Mouse (Mus musculus) embryonic facial prominence, embryonic 13.5 days (tissue): ENCODE results near the gene Wdr73. TPM values are rescaled to one million over a fixed set of nuclear protein-coding genes. Genes with fewer than 3 reads are reported as not detected.

Experiments
- ATAC-seq: fragments of 200-750 bp; cut with Nextera tagmentation; 2 replicates; pipeline ENCODE4 v1.8.0; 2017; ENCODE audit warnings: low read depth; ENCODE audit not compliant: insufficient number of reproducible peaks, insufficient read depth, low FRiP score, low TSS enrichment
- H3K27ac ChIP-seq: fragments of 300-500 bp; sonication (generic); 2 replicates; pipeline ENCODE4 v1.5.1; 2015; ENCODE audit warnings: moderate library complexity, mild to moderate bottlenecking, inconsistent platforms
- H3K27me3 ChIP-seq: fragments of 300-500 bp; sonication (generic); 2 replicates; pipeline ENCODE4 v1.6.1; 2015; ENCODE audit warnings: mild to moderate bottlenecking, inconsistent platforms
- H3K36me3 ChIP-seq: fragments of 300-500 bp; sonication (generic); 2 replicates; pipeline ENCODE4 v1.6.1; 2015; ENCODE audit warnings: mild to moderate bottlenecking, inconsistent platforms
- H3K4me1 ChIP-seq: fragments of 300-500 bp; sonication (generic); 2 replicates; pipeline ENCODE4 v1.6.1; 2015; ENCODE audit warnings: inconsistent platforms
- H3K4me2 ChIP-seq: fragments of 300-500 bp; sonication (generic); 2 replicates; pipeline ENCODE4 v1.6.1; 2015; ENCODE audit warnings: moderate library complexity, mild to moderate bottlenecking, inconsistent platforms
- H3K4me3 ChIP-seq: fragments of 300-500 bp; sonication (generic); 2 replicates; pipeline ENCODE4 v1.5.1; 2015; ENCODE audit warnings: mild to moderate bottlenecking, inconsistent platforms
- H3K9ac ChIP-seq: fragments of 300-500 bp; sonication (generic); 2 replicates; pipeline ENCODE4 v1.6.1; 2015; ENCODE audit warnings: mild to moderate bottlenecking, inconsistent platforms
- H3K9me3 ChIP-seq: fragments of 300-500 bp; sonication (generic); 2 replicates; pipeline ENCODE4 v1.6.1; 2016; ENCODE audit warnings: inconsistent platforms
- WGBS: fragments of 180-500 bp; shearing (Covaris S2); methylation state at CpG from one replicate; pipeline ENCODE4 v1.1.7; 2015; ENCODE audit warnings: mixed read lengths; 5-methylcytosine and 5-hydroxymethylcytosine counted together
- polyA plus RNA-seq: library from polyadenylated mRNA; unstranded; fragments of >200 nt; fragmentation: Nextera tagmentation; extraction: Ambion mirVana; gene quantifications from 2 replicates; pipeline ENCODE4 v1.2.1, GENCODE M21; 2015

Gene Wdr73
- polyA plus RNA-seq, 1 experiment from 2014 or later, result 33.0 TPM

DNA sequence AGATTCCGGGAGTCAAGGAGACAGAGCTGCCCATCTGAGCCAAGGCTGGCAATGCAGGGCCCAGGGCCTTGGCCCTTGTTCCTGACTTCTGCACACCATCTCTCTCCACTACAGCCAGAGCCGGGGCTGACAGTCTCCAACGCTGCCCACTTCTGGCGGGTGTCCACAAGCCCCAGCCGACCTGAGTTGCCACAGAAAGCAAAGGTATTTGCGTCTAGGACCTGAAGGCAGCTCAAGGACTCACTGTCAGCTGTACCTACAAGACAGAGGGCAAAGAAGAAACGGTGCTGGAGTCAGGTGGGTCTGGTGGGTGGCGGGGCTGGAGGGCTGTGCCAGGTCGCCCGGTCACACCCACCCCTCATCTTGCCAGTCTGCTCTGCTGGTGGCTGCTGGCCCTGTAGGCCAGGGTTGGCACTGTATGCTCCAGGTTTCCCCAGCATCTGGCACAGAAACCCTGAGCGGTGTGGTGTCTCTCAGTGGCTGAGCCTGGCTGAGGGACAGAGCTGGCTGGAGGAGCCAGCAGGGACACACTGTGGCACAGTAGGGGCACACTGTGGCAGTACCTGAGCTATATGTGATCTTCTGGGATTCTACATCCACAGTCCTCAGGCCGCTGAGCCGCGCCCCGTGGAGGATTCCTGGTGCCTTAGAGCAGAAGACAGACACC is 7.8 kb downstream of the Wdr73 start:
- H3K9me3 ChIP-seq, result no peaks in the 10 kb centered on the region
- 0 out of 2 replicates have a peak overlapping the region, but pooled peaks have one; percentile 27 for H3K9ac ChIP-seq
- ATAC-seq, result no peak
- WGBS, result 95% methylated on average over 15 of the region's 15 CpGs
- H3K4me1 ChIP-seq, result peaks cover 13% of the 10 kb centered on the region
- peaks cover 84% of the 10 kb centered on the region for H3K36me3 ChIP-seq
- no peak overlapping the region for H3K4me2 ChIP-seq
- no peak overlapping the region for H3K4me3 ChIP-seq
- no peak overlapping the region for H3K27ac ChIP-seq
- no peaks in the 10 kb centered on the region for H3K27me3 ChIP-seq

DNA sequence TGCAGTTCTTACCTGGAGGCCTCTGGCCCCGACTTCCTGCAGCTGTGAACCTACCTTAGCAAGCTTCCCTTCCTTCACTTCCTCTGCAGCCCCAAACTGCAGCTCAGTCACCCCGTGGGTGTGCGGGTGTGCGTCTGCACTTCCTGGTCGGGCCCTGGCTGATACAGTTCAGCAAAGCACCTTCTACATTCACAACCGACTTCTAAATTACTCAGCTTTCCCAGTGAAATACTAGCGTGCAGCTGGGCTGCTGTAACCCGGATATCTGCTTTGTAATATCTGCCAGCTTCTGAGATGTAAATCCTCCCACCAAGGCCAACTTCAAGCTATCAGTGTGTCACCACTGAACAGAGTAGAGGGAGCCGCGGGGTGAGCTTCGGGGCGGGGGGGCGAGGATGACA is 11.2 kb downstream of the Wdr73 start:
- no peak for ATAC-seq
- Histone ChIP-seq H3K9me3 (no peaks in the 10 kb centered on the region), H3K27me3 (no peaks in the 10 kb centered on the region), H3K4me3 (no peak overlapping the region), H3K36me3 (peaks cover 56% of the 10 kb centered on the region), H3K9ac (peak overlapping the region; percentile 55), H3K27ac (peak overlapping the region; percentile 86), H3K4me1 (peaks cover 13% of the 10 kb centered on the region), H3K4me2 (peak overlapping the region; percentile 16)
- WGBS, result 69% methylated on average over 13 of the region's 13 CpGs

DNA sequence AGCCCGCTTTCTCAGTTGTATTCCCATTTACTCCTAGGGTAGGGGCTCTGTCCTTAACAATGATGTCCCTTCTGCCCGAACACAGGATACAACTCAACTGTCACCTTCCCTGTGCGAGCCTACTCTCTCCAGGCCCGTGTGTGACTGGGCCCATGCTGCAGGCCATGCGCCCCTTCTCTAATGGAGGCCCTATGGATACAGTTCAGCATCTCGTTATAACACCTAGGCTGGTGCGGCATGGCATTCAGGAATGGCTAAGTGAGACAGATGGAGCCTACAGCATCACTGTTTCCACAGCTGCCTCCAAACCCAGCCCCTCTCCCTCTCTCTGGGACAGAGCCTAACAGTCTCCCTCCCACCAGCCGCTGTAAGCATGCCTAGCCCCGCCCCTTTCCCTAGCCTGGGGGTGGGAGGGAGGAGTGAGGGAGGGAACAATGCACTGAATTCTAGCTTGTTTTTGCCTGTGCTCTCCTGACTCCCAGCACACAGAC is 12.0 kb downstream of the Wdr73 start:
- peak overlapping the region; percentile 16 for H3K4me2 ChIP-seq
- WGBS, result 36% methylated on average over 9 of the region's 9 CpGs
- H3K9me3 ChIP-seq, result no peaks in the 10 kb centered on the region
- H3K27ac ChIP-seq, result peak overlapping the region; percentile 86
- H3K27me3 ChIP-seq, result no peaks in the 10 kb centered on the region
- peak overlapping the region; percentile 55; the same call in 1 of the 2 replicates for H3K9ac ChIP-seq
- peak; percentile 77 for ATAC-seq
- peaks cover 48% of the 10 kb centered on the region for H3K36me3 ChIP-seq
- H3K4me1 ChIP-seq, result peaks cover 13% of the 10 kb centered on the region
- H3K4me3 ChIP-seq, result no peak overlapping the region

DNA sequence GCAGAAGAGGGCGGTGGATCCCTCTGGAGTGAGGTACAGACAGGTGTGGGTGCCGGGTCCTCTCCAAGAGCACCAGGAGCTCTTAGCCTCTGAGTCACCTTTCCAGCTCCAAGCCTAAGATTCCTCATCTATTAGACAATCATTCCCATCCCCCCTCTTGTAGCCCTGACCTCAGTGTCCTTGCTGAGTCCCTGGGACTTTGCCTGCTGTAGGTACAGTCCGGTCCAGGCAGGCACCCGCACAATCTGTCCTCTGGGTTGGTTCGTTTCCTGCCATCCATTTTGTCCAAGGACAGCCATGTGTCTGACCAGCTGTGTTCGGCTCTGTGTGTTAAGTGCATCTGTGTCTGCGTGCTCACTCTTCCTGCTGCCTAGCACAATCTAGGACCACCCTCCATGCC is 12.5 kb downstream of the Wdr73 start:
- Histone ChIP-seq H3K4me2 (no peak overlapping the region), H3K36me3 (peaks cover 43% of the 10 kb centered on the region), H3K4me1 (peaks cover 13% of the 10 kb centered on the region), H3K9ac (no peak overlapping the region), H3K4me3 (no peak overlapping the region), H3K27ac (peak overlapping the region; percentile 86), H3K9me3 (no peaks in the 10 kb centered on the region), H3K27me3 (no peaks in the 10 kb centered on the region)
- ATAC-seq, result no peak
- WGBS, result 73% methylated on average over 7 of the region's 7 CpGs

DNA sequence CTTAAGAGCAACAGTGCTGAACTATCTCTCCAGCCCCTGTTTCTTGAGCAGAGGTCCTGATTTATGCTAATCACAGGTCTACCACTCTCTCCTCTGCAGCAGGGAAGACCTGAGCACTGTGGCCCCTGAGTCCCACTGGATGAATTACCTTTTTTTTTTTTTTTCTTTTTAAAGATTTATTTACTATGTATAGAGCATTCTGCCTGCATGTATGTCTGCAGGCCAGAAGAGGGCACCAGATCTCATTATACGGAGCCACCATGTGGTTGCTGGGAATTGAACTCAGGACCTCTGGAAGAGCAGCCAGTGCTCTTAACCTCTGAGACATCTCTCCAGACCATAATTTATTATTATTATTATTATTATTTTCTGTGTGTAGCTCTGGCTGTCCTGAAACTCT is 15.4 kb downstream of the Wdr73 start:
- no peak for ATAC-seq

DNA sequence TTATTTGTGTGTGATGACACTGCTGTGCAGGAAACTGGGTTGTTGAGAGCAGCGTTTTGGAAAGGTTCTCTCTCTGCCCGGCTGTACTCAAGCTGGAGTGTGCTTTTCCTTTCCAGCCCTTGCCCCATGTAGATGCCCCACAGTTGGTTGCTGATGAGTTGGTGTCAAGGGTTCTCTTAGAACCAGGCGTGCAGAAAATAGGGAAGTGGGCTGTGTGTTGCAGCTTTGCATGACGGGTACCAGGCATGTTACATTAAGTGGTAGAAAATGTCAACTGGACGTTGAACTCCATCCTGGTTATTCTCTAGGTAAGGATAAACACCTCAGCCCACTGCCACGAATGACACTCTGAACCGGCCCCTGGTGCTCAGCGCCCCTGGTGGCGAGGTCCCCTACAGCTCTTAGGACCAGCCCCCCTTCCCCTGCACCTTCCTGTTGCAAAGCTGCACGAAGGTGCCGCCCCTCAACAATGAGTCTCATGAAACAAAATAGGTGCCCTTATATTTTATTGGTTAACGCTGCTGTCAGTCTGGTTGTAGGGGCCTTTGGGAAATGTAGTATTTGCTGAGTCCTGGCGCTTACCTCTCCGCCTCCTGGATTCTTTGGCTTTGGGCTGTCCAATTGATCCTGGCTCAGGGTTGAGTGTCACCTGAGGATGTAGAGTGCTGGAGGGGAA is 18.1 kb downstream of the Wdr73 start:
- H3K36me3 ChIP-seq, result peaks cover 7% of the 10 kb centered on the region
- WGBS, result 21% methylated on average over 14 of the region's 14 CpGs
- H3K27me3 ChIP-seq, result no peaks in the 10 kb centered on the region
- H3K9ac ChIP-seq, result peak overlapping the region; percentile 55; the same call in 1 of the 2 replicates
- H3K4me2 ChIP-seq, result peak overlapping the region; percentile 57
- H3K4me1 ChIP-seq, result peaks cover 4% of the 10 kb centered on the region; the same call in 1 of the 2 replicates
- ATAC-seq, result peak; percentile 78
- H3K9me3 ChIP-seq, result no peaks in the 10 kb centered on the region
- peak overlapping the region; percentile 30 for H3K4me3 ChIP-seq
- no peak overlapping the region for H3K27ac ChIP-seq

More for the DNA sequence above, 15.4 kb downstream of the Wdr73 start:
- Histone ChIP-seq H3K4me1 (peaks cover 17% of the 10 kb centered on the region), H3K9ac (no peak overlapping the region), H3K27me3 (no peaks in the 10 kb centered on the region), H3K9me3 (no peaks in the 10 kb centered on the region), H3K4me2 (no peak overlapping the region), H3K36me3 (peaks cover 14% of the 10 kb centered on the region), H3K4me3 (no peak overlapping the region), H3K27ac (no peak overlapping the region)
- WGBS, result 11% methylated on average over 1 of the region's 1 CpGs

DNA sequence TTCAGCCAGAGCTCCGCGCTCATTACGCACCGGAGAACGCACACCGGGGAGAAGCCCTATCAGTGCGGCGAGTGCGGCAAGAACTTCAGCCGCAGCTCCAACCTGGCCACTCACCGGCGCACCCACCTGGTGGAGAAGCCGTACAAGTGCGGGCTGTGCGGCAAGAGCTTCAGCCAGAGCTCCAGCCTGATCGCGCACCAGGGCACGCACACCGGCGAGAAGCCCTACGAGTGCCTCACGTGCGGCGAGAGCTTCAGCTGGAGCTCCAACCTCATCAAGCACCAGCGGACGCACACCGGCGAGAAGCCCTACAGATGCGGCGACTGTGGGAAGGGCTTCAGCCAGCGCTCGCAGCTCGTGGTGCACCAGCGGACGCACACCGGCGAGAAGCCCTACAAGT is 25.3 kb downstream of the Wdr73 start:
- Histone ChIP-seq H3K9ac (no peak overlapping the region), H3K9me3 (no peaks in the 10 kb centered on the region), H3K4me3 (no peak overlapping the region), H3K36me3 (peaks cover 73% of the 10 kb centered on the region), H3K4me2 (no peak overlapping the region), H3K27me3 (no peaks in the 10 kb centered on the region), H3K4me1 (peaks cover 4% of the 10 kb centered on the region; the same call in 1 of the 2 replicates), H3K27ac (no peak overlapping the region)
- 39% methylated on average over 37 of the region's 37 CpGs for WGBS
- ATAC-seq, result no peak

DNA sequence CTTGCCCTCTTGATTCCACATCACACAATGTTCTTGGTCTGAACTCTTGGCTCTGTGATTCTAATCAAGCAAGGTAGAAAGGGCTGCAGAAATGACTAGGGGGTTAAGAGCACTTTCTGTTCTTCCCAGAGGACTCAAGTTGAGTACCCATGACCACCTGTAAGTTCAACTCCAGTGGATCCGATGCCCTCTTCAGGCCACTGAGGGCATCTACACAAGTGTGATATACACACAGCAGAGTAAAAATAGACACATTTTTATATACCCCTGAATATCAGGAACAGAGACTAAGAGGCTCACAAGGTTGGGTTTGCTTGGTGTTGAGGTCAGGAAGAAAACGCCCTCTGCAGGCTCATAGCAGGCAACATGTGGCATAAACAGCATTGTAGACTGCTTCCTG is 27.4 kb downstream of the Wdr73 start:
- Histone ChIP-seq H3K4me1 (peaks cover 4% of the 10 kb centered on the region; the same call in 1 of the 2 replicates), H3K4me2 (no peak overlapping the region), H3K9me3 (no peaks in the 10 kb centered on the region), H3K4me3 (no peak overlapping the region), H3K27ac (no peak overlapping the region), H3K9ac (no peak overlapping the region), H3K27me3 (no peaks in the 10 kb centered on the region), H3K36me3 (peaks cover 90% of the 10 kb centered on the region)
- no peak for ATAC-seq
- WGBS, result 96% methylated on average over 2 of the region's 2 CpGs

DNA sequence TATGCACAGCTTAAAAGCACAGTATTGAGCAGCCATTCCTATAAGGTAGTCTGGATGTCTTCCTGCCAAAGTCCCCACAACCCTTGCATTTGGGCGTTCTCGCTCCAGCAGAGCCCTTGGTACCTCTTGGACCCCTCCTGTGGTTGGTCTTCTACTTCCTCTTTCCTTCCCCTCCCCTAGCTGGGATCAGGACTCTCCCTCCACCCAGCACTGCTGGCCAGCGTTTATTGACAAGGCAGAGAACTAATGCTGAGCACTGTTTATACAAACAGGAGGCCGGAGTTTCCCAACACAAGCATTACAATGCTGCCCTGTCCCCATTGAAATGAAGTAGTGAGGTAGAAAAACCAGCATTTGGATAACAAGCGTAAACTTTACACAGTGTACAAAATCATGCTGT is 28.0 kb downstream of the Wdr73 start:
- Histone ChIP-seq H3K4me1 (peaks cover 4% of the 10 kb centered on the region; the same call in 1 of the 2 replicates), H3K27me3 (no peaks in the 10 kb centered on the region), H3K27ac (no peak overlapping the region), H3K4me2 (no peak overlapping the region), H3K36me3 (peaks cover 93% of the 10 kb centered on the region), H3K9me3 (no peaks in the 10 kb centered on the region), H3K4me3 (no peak overlapping the region), H3K9ac (no peak overlapping the region)
- no peak for ATAC-seq
- 92% methylated on average over 5 of the region's 5 CpGs for WGBS

DNA sequence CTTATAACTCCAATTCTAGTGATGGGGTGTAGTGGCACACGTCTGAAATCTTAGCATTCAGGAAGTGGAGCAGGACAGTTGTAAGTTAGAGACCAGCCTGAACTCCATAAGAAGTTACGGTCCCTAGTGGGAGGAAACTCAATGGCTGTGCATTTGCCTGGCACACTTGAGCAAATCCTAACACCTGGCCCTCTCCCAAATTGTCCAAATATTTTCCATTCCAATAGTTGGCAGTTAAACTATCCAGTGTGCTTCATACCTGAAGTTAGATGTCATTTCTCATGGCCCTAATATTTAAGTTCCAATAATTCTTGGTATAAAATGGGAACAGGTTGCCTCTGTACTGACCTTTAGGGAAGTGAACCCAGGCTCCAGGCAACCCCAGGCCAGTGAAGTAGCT is 32.4 kb downstream of the Wdr73 start:
- H3K27me3 ChIP-seq, result no peaks in the 10 kb centered on the region
- WGBS, result 95% methylated on average over 2 of the region's 2 CpGs

DNA sequence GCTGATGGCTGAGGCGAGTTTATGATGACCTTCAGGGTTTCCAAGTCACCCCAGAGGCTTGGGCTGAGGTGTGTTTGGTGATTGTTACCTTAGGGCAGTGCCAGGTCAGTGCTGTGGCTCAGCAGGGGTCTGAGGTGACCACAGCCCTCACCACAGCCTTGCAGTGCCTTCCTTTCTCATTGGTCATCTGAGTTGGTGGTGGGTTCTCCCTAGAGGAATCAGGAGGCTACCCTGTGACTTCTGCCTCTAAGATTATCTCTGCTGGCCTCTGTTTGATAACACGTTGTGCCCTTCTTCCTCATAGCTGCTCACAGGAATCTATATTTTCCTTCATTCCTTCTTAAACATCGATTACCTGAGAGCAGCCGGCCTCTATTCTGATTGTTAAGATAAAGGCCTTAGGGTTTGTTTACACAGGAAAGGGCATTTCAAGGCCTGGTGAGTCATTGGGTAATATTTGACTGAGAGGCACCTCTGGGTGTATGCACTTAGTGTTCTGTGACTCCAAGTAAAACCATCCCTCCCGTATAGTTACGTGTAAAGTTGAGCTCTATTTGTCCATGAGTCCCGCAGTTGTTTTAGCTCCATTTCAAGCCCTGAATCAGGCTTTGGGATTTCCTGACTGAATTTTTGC is 34.4 kb downstream of the Wdr73 start:
- Histone ChIP-seq H3K36me3 (peaks cover 84% of the 10 kb centered on the region), H3K27me3 (no peaks in the 10 kb centered on the region), H3K9me3 (no peaks in the 10 kb centered on the region), H3K4me3 (no peak overlapping the region), H3K27ac (no peak overlapping the region), H3K4me1 (peaks cover 30% of the 10 kb centered on the region), H3K9ac (no peak overlapping the region), H3K4me2 (no peak overlapping the region)
- 85% methylated on average over 7 of the region's 7 CpGs for WGBS
- no peak for ATAC-seq

More for the DNA sequence above, 32.4 kb downstream of the Wdr73 start:
- peaks cover 94% of the 10 kb centered on the region for H3K36me3 ChIP-seq
- no peak for ATAC-seq
- H3K4me2 ChIP-seq, result no peak overlapping the region
- no peak overlapping the region for H3K27ac ChIP-seq
- H3K4me3 ChIP-seq, result no peak overlapping the region
- H3K9ac ChIP-seq, result no peak overlapping the region
- H3K4me1 ChIP-seq, result peaks cover 12% of the 10 kb centered on the region
- no peaks in the 10 kb centered on the region for H3K9me3 ChIP-seq
